Mouse (Mus musculus) T-cell, adult 66 days (primary cell): ENCODE measurements around the gene Gm11084. TPM values are rescaled to one million over a fixed set of nuclear protein-coding genes. Genes with fewer than 3 reads are reported as not detected.

Source experiments
- total RNA-seq, 2 experiments: library from RNA; stranded (reverse); gene quantifications; 3 replicates in 1 of 2; 4 replicates in 1 of 2; pipeline ENCODE4 v1.2.4; 2023

The Gm11084 gene
- total RNA-seq: not detected

GRCm38 (mm10) chr2:72986616-72987015 lies at the start of gene Gm11084:
Gm11084 (minus strand) TSS chr2:72986716.

GRCm38 (mm10) chr2:72980337-72981074 lies 6.0 kb downstream of the Gm11084 start, which contains the start of gene Sp3:
Sp3 (minus strand) TSS chr2:72980446.

Other genes with a start within 250 kb of the Gm11084 start
- 100 to 1,000 TPM; 180 to 186 TPM for gene Sp3, start 6.3 kb downstream of the Gm11084 start, total RNA-seq
- gene Ola1, start 232.2 kb upstream of the Gm11084 start, total RNA-seq: 10 to 100 TPM; 38.4 to 45.3 TPM